Mouse (Mus musculus) thymus, postnatal 14 days (tissue): ENCODE data around the gene Fibp.
A peak's percentile ranks its signal among the peaks of the same experiment; 100 is the strongest.
"Not testable (repeated sequence)": the region's sequence is repeated elsewhere in the genome, so short reads cannot be mapped to it uniquely, and the experiment has no call there.

Experiments
- DNase-seq: peaks from one replicate; pipeline ENCODE4 v3.0.0; 2021

Gene Fibp

GRCm38 (mm10) chr19:5466916-5467500, 6.6 kb downstream of the Fibp start:
- no peak for DNase-seq

- peak; percentile 82 for DNase-seq
Measured at GRCm38 (mm10) chr19:5468374-5468773, 8.0 kb downstream of the Fibp start, which contains the start of gene Ctsw. Gene Ctsw (minus strand): TSS chr19:5468507.

GRCm38 (mm10) chr19:5471846-5472245, 11.4 kb downstream of the Fibp start:
- DNase-seq, result no peak

GRCm38 (mm10) chr19:5472857-5473256, 12.4 kb downstream of the Fibp start:
- DNase-seq, result no peak

- DNase-seq, result peak; percentile 79
Measured at GRCm38 (mm10) chr19:5473720-5474119, 13.3 kb downstream of the Fibp start, which contains the start of gene Efemp2. Gene Efemp2 (plus strand): TSS chr19:5473954.

- DNase-seq, result no peak
Measured at GRCm38 (mm10) chr19:5474281-5475068, 14.1 kb downstream of the Fibp start.

GRCm38 (mm10) chr19:5475069-5475714, 14.8 kb downstream of the Fibp start:
- no peak for DNase-seq

GRCm38 (mm10) chr19:5477004-5477667, 16.7 kb downstream of the Fibp start:
- no peak for DNase-seq

- no peak for DNase-seq
Measured at GRCm38 (mm10) chr19:5477668-5478300, 17.4 kb downstream of the Fibp start.

GRCm38 (mm10) chr19:5480016-5480415, 19.6 kb downstream of the Fibp start:
- DNase-seq, result no peak

GRCm38 (mm10) chr19:5481398-5481797, 21.0 kb downstream of the Fibp start:
- DNase-seq, result no peak

- no peak for DNase-seq
Measured at GRCm38 (mm10) chr19:5483386-5484359, 23.3 kb downstream of the Fibp start.

- no peak for DNase-seq
Measured at GRCm38 (mm10) chr19:5484496-5484895, 24.1 kb downstream of the Fibp start.

GRCm38 (mm10) chr19:5485371-5485770, 25.0 kb downstream of the Fibp start:
- DNase-seq, result no peak

GRCm38 (mm10) chr19:5485821-5486220, 25.4 kb downstream of the Fibp start:
- no peak for DNase-seq

- no peak for DNase-seq
Measured at GRCm38 (mm10) chr19:5486286-5486685, 25.9 kb downstream of the Fibp start.

- no peak for DNase-seq
Measured at GRCm38 (mm10) chr19:5486771-5487170, 26.4 kb downstream of the Fibp start.

- peak; percentile 97 for DNase-seq
Measured at GRCm38 (mm10) chr19:5487768-5488550, 27.5 kb downstream of the Fibp start, which contains the start of gene Mus81. Gene Mus81 (minus strand): TSS chr19:5488402.

- DNase-seq, result peak; percentile 99
Measured at GRCm38 (mm10) chr19:5488878-5489571, 28.6 kb downstream of the Fibp start.

- DNase-seq, result not testable (repeated sequence)
Measured at GRCm38 (mm10) chr19:5489721-5490120, 29.3 kb downstream of the Fibp start.
